Mouse (Mus musculus) 3T3-L1 (cell line): ENCODE measurements at regions not wholly inside any gene's neighbourhood (a gene's known extent, or its start where the extent isn't known, plus 50 kb on each side); places are given as distances from the start of the nearest gene placed in this dataset.

Source experiments
- DNase-seq: peaks from one replicate; pipeline ENCODE4 v3.0.0-alpha.2; 2015; ENCODE audit warnings: low read depth, low spot score

DNA sequence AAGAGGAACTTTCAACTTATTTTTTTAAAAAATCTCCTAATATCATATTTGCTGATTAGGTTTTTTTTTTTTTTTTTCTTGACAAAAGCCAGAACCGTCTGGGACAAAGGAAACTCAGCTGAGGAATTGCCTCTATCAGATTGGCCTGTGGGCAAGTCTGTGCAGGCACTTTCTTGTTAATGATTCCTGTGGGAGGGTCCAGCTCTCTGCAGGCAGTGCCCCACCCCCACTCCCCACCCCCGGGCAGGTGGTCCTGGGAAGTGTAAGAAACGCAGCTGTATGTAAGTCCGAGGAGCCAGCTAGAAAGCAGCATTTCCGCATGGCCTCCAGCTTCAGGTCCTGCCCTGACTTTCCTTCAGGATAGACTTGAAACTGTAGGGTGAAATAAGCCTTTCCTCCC lies 377.7 kb downstream of the Sox2 start:
- no peak for DNase-seq

GRCm38 (mm10) chr3:35029924-35030323 lies 379.7 kb downstream of the Sox2 start:
- no peak for DNase-seq

DNA sequence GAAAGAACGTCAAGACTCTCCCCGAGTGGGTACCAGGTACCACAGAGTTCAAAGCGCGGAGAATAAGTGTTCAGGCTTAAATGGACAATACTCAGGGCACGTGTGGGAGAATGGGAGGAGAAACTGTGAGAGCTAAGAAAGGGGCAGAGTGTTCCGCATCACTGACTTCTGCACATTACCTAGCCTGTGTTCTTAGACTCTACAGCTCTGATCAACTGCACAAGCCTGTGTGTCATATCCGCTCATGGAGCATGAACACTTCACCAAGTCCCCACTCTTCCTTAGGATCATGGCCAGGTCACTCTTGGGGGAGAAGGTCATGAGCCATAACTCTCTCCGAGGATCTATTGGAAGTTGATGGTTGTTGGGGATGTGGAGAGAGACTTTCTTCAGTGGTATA lies 383.4 kb downstream of the Sox2 start:
- DNase-seq = no peak

DNA sequence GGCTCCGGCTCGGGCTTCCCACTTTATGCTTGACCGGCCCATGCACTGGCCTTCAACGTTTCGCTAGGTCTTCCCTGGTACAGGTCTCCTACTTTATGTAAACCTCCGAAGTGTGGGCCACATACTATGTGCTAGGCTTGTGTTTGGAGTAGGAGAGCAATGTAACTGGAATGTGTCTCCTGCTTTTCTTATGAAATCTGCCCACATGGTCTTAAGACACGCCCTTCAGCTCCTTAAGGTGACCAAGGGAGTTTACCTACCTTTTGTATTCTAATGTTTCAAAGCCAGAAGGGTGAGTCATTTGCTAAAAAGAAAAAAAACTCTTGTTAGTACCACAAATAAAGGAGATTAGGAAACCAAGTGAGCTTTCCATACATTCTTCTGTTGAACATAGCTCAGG lies 385.0 kb downstream of the Sox2 start:
- no peak for DNase-seq

GRCm38 (mm10) chr3:35043705-35044104 lies 393.5 kb downstream of the Sox2 start:
- DNase-seq = no peak

- DNase-seq = no peak
These were observed 409.2 kb downstream of the Sox2 start for GRCm38 (mm10) chr3:35059438-35059837.

GRCm38 (mm10) chr3:35060042-35060441 lies 409.8 kb downstream of the Sox2 start:
- DNase-seq = peak; percentile 29

GRCm38 (mm10) chr3:35066824-35067223 lies 416.6 kb downstream of the Sox2 start:
- DNase-seq = peak; percentile 72

- DNase-seq = no peak
These were observed 418.4 kb downstream of the Sox2 start for GRCm38 (mm10) chr3:35068586-35068985.

DNA sequence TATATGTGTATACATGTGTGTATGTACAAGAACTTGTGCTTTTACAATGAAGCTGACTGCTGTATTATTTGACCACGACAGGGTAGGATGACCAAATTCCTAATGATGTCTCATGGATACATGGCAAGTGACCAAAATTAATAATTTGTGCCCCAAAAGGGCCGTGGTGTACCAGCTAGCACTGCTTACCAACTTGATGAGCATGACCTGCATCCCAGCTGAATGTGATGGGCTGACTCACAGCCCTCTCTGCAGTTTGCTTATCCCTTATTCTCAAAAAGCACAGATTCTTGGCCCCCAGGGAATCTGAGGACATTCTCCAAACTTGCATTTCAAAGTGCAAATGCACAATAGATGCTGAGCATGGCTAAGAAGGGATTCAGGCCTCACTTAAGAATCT lies 420.8 kb downstream of the Sox2 start:
- DNase-seq = peak; percentile 12

DNA sequence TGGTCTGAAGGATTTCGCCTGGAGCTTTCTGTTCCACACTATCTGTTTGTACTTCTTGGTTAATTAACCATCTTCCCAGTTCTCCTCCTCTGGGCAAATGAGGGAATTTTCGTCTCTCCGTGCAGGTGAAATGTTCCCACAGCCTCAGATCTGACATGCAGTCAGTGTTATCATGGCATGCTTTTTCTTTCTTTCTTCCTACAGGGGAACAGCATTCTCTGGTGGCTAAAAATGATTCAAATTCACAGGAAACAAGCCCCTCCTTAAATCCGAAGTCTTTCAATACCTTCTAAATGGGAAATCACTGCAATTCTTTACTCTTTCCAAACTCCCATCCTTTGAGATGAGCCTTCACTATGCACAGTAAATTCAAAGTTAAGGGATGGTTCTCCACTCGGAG lies 429.7 kb downstream of the Sox2 start:
- DNase-seq = no peak

GRCm38 (mm10) chr3:35084091-35084867 lies 434.1 kb downstream of the Sox2 start:
- no peak for DNase-seq

DNA sequence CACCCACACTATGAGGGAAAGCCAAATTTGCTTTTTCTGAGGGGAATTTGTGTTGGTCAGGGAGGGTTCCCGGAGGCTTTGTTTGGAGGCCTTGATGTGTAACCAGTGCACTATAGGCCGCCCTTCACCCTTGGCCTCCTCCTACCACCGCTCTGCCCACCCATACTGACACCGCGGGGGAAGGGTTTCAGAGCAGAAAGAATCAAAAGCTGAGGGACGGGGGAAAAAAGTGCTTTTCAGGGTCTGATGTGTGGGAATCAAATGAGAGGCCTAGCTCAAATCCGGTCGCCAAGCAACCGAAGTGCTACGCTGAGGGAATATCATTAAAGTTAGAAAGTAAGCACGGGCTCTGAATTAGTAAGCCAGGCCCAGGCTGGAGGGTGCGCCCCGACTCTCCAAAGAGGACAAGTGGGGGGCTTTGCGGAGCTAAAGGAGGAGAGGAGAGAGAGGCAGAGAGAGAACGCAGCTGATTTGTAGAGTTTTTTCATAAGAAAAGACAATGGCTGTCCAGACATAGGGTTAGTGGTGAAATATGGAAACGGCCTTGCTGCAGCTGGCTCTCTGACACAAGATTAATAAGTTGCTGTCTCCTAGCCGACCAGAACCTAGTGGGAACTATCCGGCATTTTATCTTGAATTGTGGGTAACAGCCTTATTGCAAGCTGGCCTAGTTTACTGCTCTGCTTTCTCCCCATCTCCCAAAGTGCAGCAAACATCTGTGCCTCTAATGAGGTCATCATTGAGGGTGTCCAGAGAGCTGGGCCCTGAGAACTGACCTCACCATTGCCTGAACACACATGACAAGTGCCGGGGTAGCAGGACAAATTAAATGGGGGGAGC lies 438.3 kb downstream of the Sox2 start:
- no peak for DNase-seq

DNA sequence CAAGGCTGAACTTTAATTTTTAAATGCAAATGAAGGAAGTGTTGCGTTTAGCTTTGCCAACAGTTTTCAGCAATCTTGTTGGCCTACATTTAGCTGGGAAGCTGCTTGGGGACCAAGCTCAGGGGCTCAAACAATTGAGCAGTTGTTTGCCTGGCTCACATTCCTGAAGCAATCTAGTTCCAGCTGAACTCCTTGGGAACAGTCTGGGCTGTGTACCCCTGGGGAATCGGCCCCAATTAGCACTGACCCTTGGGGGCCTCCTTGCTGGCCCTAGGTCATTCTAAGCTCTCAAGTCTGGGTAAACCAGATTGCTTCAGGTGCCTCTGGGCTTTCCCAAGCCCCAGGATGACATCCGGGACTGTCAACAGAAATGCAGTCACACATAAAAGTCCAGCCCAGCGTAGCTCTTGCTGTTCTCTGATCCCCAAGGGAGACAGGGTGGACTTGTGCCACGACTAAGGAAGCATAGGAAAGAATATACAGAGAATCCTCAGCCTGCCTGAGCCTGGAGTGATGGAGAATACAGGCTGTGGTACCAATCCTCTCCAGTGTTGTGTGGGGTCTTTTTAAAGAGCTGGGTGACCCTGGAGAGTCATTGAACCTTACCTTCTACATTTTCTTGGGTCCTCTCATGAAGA lies 440.4 kb downstream of the Sox2 start:
- DNase-seq = no peak

DNA sequence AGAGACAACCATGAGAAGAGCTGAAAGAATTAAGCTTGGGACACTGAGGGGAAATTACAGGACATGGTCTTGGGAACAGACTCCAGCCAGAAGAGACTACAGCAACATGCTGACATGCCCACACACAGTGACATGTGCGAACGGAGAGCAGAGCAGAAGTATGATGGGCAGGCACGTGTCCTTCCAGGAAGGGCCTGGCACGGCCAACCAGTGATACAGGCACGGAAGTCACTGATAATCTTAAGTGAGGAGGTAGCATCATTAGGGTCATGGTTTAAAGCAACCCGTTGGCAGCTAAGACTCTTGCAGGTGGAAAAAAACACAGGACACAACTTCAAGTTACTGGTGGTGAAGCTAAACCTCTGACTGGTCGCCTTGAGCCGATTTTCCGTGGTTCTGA lies 442.8 kb downstream of the Sox2 start:
- DNase-seq = no peak

DNA sequence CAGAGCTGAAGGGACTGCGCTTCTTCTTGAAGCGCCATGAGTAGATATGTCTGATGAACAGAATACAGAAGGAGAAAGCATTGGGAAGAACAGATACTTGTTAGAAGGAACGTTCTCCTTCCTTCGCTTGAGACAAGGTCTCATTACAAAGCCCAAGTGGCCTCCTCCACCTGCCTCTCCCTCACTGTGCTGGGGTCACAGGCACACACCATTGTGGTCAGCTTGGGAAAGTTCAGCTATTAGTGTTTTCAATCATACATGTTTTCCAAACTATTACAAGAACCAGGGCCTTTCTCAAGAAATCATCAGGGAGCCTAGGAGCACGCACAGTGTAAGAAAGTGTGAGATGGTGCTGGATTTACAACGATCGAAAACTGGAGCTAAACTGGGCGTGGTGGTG lies 445.0 kb downstream of the Sox2 start:
- DNase-seq = no peak

DNA sequence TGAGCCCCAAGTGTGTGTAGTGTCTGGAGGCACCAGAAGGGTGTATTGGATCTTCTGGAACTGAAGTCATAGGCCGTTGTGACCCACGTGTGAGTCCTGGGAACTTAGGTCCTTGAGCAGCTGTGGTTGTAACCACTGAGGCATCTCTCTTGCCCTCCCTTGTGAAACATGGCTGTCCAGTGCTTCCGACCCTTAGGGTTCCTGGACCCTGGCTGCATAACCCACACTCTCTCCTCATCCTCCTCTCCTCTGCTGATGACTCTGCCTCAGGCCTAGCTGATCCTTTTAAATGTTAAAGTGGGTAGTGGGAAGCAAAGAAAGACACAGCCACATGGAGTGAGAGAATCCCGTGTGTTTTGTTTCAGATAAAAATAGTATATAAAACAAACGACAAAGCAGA lies 446.2 kb downstream of the Sox2 start:
- DNase-seq = no peak

DNA sequence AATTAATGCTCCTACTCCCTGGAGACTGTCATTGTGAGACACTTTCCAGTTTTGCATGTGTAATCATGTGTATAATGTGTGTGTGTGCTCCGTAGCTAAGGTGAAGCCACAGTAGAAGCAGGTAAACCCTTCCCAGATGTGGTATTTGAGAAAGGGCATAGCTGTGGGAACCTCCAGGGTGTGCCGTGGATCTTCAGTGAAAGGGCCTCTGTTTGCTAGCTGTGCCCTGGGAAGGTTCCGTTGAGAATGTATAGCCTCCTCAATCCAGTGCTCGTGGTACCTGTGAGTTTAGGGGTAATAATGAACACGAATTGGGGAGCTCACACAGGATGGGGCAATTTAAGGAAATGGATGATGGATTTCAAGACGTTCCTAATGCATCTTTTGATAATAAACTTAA lies 447.6 kb downstream of the Sox2 start:
- no peak for DNase-seq

DNA sequence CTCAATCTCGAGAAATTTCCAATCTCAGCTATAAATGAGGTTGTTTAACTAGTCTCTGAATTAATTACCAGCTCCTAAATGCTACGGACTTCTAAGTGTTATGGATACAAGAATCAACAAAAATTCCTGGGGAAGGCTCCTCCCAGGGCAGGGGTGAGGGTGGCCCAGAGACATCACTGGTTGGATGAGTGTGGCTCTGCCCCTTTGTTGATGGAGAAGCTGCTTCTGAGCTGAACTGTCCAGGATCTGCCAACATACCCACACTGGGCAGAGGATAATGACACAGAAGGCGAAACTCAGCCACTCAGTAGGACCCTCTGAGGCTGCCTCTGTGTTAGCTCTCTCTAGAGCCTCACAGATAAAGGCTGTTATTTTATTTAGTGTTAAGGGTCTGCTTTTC lies 449.0 kb downstream of the Sox2 start:
- DNase-seq = no peak

GRCm38 (mm10) chr3:35099876-35100420 lies 449.7 kb downstream of the Sox2 start:
- DNase-seq = no peak

DNA sequence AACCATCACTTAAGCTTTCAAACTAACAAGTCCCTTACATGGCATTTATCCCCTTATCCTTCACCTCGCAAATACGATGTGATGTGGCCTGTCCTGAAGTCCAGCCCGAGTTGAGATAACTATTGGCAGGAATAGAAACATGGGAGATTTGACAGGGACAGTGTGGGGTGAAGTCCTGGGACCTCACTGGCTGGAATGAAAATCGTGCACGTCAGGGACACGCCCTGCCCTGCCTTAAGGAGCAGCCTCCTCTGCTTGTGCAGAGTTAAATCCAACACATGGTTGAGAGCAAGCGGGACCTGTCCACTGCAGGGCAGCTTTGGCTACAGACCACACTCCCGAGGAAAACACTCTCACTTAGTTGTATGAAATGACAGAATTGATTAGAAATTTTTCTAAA lies 451.1 kb downstream of the Sox2 start:
- no peak for DNase-seq

- no peak for DNase-seq
These were observed 451.7 kb downstream of the Sox2 start for GRCm38 (mm10) chr3:35101951-35102350.
